Mouse (Mus musculus) T-helper 1 cell (primary cell): ENCODE data around the gene Dohh.

Source experiments
- in situ Hi-C: fragments of 300-600 bp; cut with MboI, MseI; formaldehyde crosslinking; loops from one replicate; pipeline ENCODE4 v1.15.1; 2025; ENCODE audit warnings: high pct_unique_total_duplicates

Dohh gene

GRCm38 (mm10) chr10:81429092-81429491, 44.9 kb downstream of the Dohh start:
- in situ Hi-C loops, result no loop called here

DNA sequence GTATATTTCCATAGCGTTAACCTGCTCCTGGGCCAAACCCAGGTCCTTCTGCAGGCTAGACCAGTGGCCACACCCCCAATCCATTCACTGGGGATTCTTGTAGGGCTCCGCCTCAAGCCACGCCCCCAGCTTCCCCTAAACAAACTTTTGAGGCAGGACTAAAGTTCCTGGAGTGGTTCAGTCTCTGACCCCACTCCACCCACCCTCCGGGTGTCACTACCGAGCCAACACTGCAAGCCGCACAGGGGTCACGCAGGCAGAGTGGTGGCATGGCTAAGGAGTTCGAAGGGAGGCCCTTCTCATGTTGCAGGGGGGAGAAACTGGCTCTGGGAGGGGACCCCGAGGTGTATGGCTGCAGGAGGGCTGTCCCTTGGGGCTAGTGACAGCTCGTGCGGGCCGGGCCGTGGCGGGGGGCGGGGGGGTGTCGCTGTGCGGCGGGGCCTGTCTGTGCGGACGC, 45.4 kb downstream of the Dohh start:
- in situ Hi-C loops, result no loop called here

- in situ Hi-C loops, result no loop called here
Measured at GRCm38 (mm10) chr10:81430141-81430830, 46.1 kb downstream of the Dohh start.

- in situ Hi-C loops, result no loop called here
Measured at GRCm38 (mm10) chr10:81430831-81431525, 46.8 kb downstream of the Dohh start.

DNA sequence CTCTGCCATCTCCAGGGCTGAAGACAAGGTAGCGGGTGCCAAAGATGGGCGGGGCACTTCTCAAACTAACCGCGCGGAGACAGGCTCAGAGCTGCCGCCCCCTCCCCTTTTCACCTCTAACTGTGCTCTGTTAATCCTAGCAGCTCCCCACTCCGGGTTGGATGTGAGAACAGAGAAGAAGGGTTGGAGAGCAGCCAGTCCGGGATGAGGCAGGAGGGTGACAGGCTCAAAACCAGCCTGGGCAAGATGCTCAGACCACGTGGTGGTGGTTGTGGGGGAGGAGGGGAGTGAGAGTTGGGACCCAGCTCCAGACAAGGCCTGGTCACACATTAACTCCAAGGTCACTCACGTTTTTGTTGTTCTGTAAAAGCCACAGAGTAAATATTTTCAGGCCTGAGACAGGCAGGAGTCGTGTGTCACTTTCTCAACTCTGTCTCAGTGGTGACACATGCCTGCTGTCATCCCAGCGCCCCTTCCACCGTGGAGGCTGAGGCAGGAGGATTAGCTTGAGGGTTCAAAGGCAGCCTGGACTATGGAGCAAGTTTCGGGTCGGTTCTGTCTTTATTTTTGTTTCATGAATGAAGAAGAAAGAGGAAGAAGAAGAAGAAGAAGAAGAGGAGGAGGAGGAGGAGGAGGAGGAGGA, 47.4 kb downstream of the Dohh start:
- in situ Hi-C loops, result no loop called here

DNA sequence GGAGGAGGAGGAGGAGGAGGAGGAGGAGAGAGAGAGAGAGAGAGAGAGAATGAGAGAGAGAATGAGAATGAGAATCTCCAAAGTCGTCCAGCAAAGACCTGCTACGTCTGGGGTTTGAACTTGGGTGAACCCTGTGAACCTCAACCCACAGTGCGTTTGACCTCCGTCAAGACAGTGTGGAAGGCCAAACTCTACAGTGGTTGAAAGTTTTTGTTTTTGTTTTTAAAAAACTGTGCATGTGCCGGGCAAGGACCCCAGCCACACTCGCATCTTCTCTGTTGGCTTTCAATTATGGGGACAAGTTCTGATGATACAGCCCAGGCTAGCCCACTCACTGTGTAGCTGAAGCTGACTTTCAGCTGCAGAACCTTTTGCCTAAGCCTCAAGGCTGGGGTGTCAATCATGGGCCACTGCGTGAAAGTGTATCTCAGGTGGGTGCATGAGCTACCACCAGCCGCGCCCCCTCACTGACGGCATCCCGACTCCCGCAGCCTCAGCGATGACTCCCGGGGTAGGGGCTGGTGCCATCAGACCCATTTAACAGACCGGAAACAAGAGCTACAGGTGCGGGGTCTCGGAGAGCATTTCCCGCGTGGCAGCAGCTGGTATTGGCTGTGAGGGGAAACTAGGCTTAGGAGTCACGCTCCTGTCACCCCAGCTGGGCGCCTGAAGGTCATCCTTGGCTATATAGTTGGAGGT, 48.1 kb downstream of the Dohh start:
- in situ Hi-C loops, result no loop called here

- in situ Hi-C loops, result no loop called here
Measured at GRCm38 (mm10) chr10:81432868-81433262, 48.6 kb downstream of the Dohh start.

DNA sequence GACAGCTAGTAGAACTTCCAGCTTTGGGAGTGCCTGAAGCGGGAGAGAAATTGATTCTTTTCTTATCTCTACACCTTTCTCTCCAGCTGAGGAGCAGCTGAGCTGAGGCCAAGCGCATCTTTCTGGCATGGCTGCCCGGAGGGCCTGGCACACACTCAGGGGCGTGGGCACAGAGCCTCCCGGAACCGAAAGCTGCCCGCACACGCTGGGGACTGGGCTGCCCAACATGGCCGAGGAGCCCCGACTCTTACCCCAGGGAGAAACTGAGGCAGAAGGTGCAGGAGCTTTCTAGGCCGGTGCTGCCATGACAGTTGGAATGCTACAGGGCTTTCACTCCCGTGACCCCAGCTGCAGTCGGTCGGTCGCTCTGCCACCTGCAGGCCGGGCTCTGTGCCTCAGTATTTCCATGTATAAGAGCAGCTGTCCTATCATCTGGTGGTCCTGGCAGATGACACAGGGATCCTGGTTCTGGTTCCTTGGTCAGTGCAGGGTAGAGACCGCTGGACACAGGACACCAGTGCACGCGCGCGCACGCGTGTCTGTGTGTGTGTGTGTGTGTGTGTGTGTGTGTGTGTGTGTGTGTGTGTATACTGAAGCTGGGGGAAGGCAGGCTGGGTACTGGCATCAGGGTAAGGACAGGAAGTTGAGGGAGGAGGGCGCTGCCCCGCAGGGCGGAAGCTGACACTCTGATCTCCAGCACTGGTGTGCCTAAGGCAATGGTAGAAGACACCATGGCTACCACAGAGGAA, 49.5 kb downstream of the Dohh start:
- in situ Hi-C loops, result no loop called here

GRCm38 (mm10) chr10:81434361-81435263, 50.4 kb downstream of the Dohh start:
- in situ Hi-C loops, result no loop called here

- in situ Hi-C loops, result no loop called here
Measured at GRCm38 (mm10) chr10:81435436-81435835, 51.2 kb downstream of the Dohh start.
